Mouse (Mus musculus) hindbrain, embryonic 16.5 days (tissue): ENCODE measurements around the gene Olfr558. TPM values are rescaled to one million over a fixed set of nuclear protein-coding genes. Genes with fewer than 3 reads are reported as not detected.

Experiments used
- ATAC-seq: fragments of 200-750 bp; cut with Nextera tagmentation; 2 replicates; pipeline ENCODE4 v1.8.0; 2017; ENCODE audit warnings: moderate TSS enrichment, moderate library complexity
- H3K27ac ChIP-seq: fragments of 300-500 bp; sonication (generic); 2 replicates; pipeline ENCODE4 v1.5.1; 2014; ENCODE audit warnings: low read depth, mild to moderate bottlenecking, control low read depth, low read length, moderate library complexity
- H3K27me3 ChIP-seq: fragments of 300-500 bp; sonication (generic); replicated peaks from 2 replicates; pipeline ENCODE4 v1.6.1; 2014; ENCODE audit warnings: low read length; ENCODE audit not compliant: control insufficient read depth, insufficient read depth
- H3K36me3 ChIP-seq: fragments of 300-500 bp; sonication (generic); 2 replicates; pipeline ENCODE4 v1.6.1; 2014; ENCODE audit warnings: mild to moderate bottlenecking, low read length, moderate library complexity, mixed read lengths; ENCODE audit not compliant: control insufficient read depth, insufficient read depth
- H3K4me1 ChIP-seq: fragments of 300-500 bp; sonication (generic); 2 replicates; pipeline ENCODE4 v1.6.1; 2014; ENCODE audit warnings: low read depth, low read length; ENCODE audit not compliant: control insufficient read depth, insufficient read depth
- H3K4me2 ChIP-seq: fragments of 300-500 bp; sonication (generic); 2 replicates; pipeline ENCODE4 v1.6.1; 2014; ENCODE audit warnings: mild to moderate bottlenecking, low read length, control low read depth, moderate library complexity
- H3K4me3 ChIP-seq: fragments of 300-500 bp; sonication (generic); 2 replicates; pipeline ENCODE4 v1.5.1; 2014; ENCODE audit warnings: mild to moderate bottlenecking, low read length, control low read depth, moderate library complexity
- H3K9ac ChIP-seq: fragments of 300-500 bp; sonication (generic); 2 replicates; pipeline ENCODE4 v1.6.1; 2014; ENCODE audit warnings: low read depth, mild to moderate bottlenecking, control low read depth, low read length, moderate library complexity
- H3K9me3 ChIP-seq: fragments of 300-500 bp; sonication (generic); 2 replicates; pipeline ENCODE4 v1.6.1; 2014; ENCODE audit warnings: mild to moderate bottlenecking, low read length, moderate library complexity; ENCODE audit not compliant: control insufficient read depth
- WGBS: fragments of 180-500 bp; shearing (Covaris S2); extraction: QIAGEN DNeasy Blood & Tissue Kit; methylation state at CpG from one replicate; pipeline ENCODE4 v1.1.7; 2014; 5-methylcytosine and 5-hydroxymethylcytosine counted together
- polyA plus RNA-seq: library from polyadenylated mRNA; unstranded; fragments of >200 nt; fragmentation: Nextera tagmentation; extraction: Ambion mirVana; gene quantifications from 2 replicates; pipeline ENCODE4 v1.2.1, GENCODE M21; 2015

Gene Olfr558
- polyA plus RNA-seq, 1 experiment from 2014 or later: 0.16 TPM

DNA sequence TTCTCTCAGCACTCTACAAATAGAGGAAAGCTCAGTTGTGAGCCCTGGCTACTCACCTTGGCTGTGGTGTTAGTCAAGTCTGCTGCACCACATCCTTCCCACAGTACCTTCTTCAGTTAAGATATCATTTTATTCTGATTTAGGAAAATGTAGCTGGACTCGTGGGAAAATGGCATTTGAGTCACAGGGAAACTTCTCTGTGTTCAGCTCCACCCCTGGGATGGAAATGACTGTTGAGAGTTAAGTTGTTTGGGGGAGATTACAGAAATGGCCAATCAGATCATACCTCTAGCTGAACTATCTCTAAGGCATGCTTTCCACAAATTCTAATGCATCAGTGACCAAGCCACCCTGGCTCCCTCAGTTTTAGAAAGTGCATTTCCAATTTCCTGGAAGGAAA, 17.0 kb downstream of the Olfr558 start, which contains the start of gene Olfr33:
Gene Olfr33 (minus strand): TSS at position 101 of the 400 bp plus-strand sequence.
- Histone ChIP-seq H3K27ac (no peak within 1 kb of the TSS), H3K9ac (no peak within 1 kb of the TSS)
- WGBS: 44% methylated on average over 1 of the region's 1 CpGs

DNA sequence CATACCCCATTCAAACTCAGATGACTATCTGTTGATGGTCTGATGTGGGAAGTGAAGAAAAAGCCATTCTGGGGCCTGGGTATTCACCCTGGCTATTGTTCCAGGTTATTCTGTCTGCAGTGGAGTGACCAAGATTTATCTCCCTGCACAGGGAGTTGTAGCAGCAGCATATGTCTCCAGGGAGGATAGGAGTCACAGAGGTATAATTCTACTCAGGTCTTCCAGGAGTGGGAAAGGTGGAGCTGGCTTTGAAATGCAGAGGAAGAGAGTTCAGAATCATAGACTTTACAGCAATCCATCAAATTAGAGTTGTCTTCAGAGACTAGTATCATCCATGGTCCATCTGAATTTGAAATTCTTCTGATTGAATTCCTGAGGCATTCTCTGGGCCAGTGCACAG, 25.4 kb downstream of the Olfr558 start, which contains the start of gene Olfr559:
Gene Olfr559 (minus strand): TSS at position 101 of the 400 bp plus-strand sequence.
- no peaks in the 10 kb centered on the region for H3K36me3 ChIP-seq
- ATAC-seq: no peak
- no peaks in the 10 kb centered on the region for H3K27me3 ChIP-seq
- H3K4me3 ChIP-seq: no peak within 1 kb of the TSS
- no peak within 1 kb of the TSS for H3K4me2 ChIP-seq
- H3K9me3 ChIP-seq: no peaks in the 10 kb centered on the region
- H3K4me1 ChIP-seq: no peaks in the 10 kb centered on the region
- H3K9ac ChIP-seq: no peak within 1 kb of the TSS
- no peak within 1 kb of the TSS for H3K27ac ChIP-seq

More for the DNA sequence above, 17.0 kb downstream of the Olfr558 start, which contains the start of gene Olfr33:
- Histone ChIP-seq H3K27me3 (no peaks in the 10 kb centered on the region), H3K36me3 (no peaks in the 10 kb centered on the region), H3K4me2 (no peak within 1 kb of the TSS), H3K9me3 (no peaks in the 10 kb centered on the region), H3K4me3 (no peak within 1 kb of the TSS), H3K4me1 (no peaks in the 10 kb centered on the region)
- ATAC-seq: no peak

DNA sequence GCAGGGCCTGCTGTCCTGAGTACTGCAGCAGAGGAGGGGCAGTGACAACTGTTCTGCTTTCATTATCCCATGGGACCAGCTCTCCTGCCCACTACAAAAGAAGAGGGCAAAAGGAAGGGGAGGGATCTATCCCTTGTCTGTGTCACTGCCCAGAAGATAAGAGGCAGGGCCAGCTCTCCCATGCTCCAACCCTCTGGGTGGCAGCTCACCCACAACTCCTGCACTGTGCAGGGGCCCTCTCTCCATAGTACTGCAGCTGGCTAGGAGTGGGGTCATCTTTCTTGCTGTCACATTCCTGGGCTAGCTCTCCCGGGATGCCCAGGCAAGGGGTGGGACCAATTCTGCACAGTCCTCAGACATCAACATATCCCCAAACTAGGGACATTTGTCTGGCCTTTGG, 31.8 kb downstream of the Olfr558 start:
- H3K27me3 ChIP-seq: no peaks in the 10 kb centered on the region
- ATAC-seq: no peak
- H3K4me3 ChIP-seq: no peak overlapping the region
- no peak overlapping the region for H3K27ac ChIP-seq
- no peak overlapping the region for H3K9ac ChIP-seq
- no peaks in the 10 kb centered on the region for H3K36me3 ChIP-seq
- WGBS: 52% methylated on average over 1 of the region's 1 CpGs
- H3K9me3 ChIP-seq: no peaks in the 10 kb centered on the region
- H3K4me1 ChIP-seq: no peaks in the 10 kb centered on the region
- no peak overlapping the region for H3K4me2 ChIP-seq

- Histone ChIP-seq H3K36me3 (no peaks in the 10 kb centered on the region), H3K27me3 (no peaks in the 10 kb centered on the region), H3K9ac (no peak overlapping the region), H3K27ac (no peak overlapping the region), H3K4me2 (no peak overlapping the region), H3K4me1 (no peaks in the 10 kb centered on the region), H3K4me3 (no peak overlapping the region), H3K9me3 (no peaks in the 10 kb centered on the region)
- no peak for ATAC-seq
- WGBS: 60% methylated on average over 2 of the region's 2 CpGs
These were observed 35.7 kb downstream of the Olfr558 start for GRCm38 (mm10) chr7:102737705-102738104.

- Histone ChIP-seq H3K4me3 (no peak overlapping the region), H3K4me2 (no peak overlapping the region), H3K36me3 (no peaks in the 10 kb centered on the region), H3K27ac (no peak overlapping the region), H3K9ac (no peak overlapping the region), H3K9me3 (no peaks in the 10 kb centered on the region), H3K27me3 (no peaks in the 10 kb centered on the region), H3K4me1 (no peaks in the 10 kb centered on the region)
- no peak for ATAC-seq
- 42% methylated on average over 1 of the region's 1 CpGs for WGBS
These were observed 50.1 kb downstream of the Olfr558 start for GRCm38 (mm10) chr7:102752086-102752485.

GRCm38 (mm10) chr7:102759266-102759665, 57.3 kb downstream of the Olfr558 start, which contains the start of the genes Olfr560 and Olfr78:
Gene Olfr560, minus strand, starts transcription at chr7:102759366.
Gene Olfr78, minus strand, starts transcription at chr7:102759471.
- Histone ChIP-seq H3K4me3 (no peak within 1 kb of the TSS), H3K27me3 (no peaks in the 10 kb centered on the region), H3K9ac (no peak within 1 kb of the TSS), H3K4me1 (no peaks in the 10 kb centered on the region), H3K36me3 (no peaks in the 10 kb centered on the region), H3K27ac (no peak within 1 kb of the TSS), H3K9me3 (no peaks in the 10 kb centered on the region), H3K4me2 (no peak within 1 kb of the TSS)
- ATAC-seq: no peak
- 81% methylated on average over 4 of the region's 4 CpGs for WGBS

Other genes with a start within 250 kb of the Olfr558 start
- gene Olfr543, start 220.5 kb upstream of the Olfr558 start, polyA plus RNA-seq: 0.66 and 0.71 TPM in 2 replicates
- gene Olfr544, start 213.9 kb upstream of the Olfr558 start, polyA plus RNA-seq: 0.05 and 0.14 TPM in 2 replicates
- 0.24 and 0.45 TPM in 2 replicates for gene Olfr545, start 202.6 kb upstream of the Olfr558 start, polyA plus RNA-seq
- gene Olfr547, start 167.5 kb upstream of the Olfr558 start, polyA plus RNA-seq: not detected in 2 replicates
- not detected in 2 replicates for gene Olfr548-ps1, start 161.3 kb upstream of the Olfr558 start, polyA plus RNA-seq
- gene Olfr549, start 152.3 kb upstream of the Olfr558 start, polyA plus RNA-seq: not detected in 2 replicates
- 0.09 and 0.26 TPM in 2 replicates for gene Trim21, start 136.7 kb upstream of the Olfr558 start, polyA plus RNA-seq
- 0.04 TPM in 1 of 2 replicates, not detected in the other for gene Olfr550, start 130.8 kb upstream of the Olfr558 start, polyA plus RNA-seq
- not detected in 2 replicates for gene Olfr551, start 110.3 kb upstream of the Olfr558 start, polyA plus RNA-seq
- not detected in 2 replicates for gene Olfr552, start 104.4 kb upstream of the Olfr558 start, polyA plus RNA-seq
- not detected in 2 replicates for gene Olfr553, start 84.0 kb upstream of the Olfr558 start, polyA plus RNA-seq
- not detected in 2 replicates for gene Olfr554, start 63.8 kb upstream of the Olfr558 start, polyA plus RNA-seq
- not detected in 2 replicates for gene Olfr555, start 43.4 kb upstream of the Olfr558 start, polyA plus RNA-seq
- not detected in 2 replicates for gene Olfr556, start 37.3 kb upstream of the Olfr558 start, polyA plus RNA-seq
- gene Trim68, start 14.9 kb upstream of the Olfr558 start, polyA plus RNA-seq: 6.5 and 9.7 TPM in 2 replicates
- not detected in 2 replicates for gene Olfr557, start 6.3 kb upstream of the Olfr558 start, polyA plus RNA-seq
- not detected in 2 replicates for gene Olfr33, start 16.9 kb downstream of the Olfr558 start, polyA plus RNA-seq
- not detected in 2 replicates for gene Olfr559, start 25.3 kb downstream of the Olfr558 start, polyA plus RNA-seq
- gene Olfr560, start 57.2 kb downstream of the Olfr558 start, polyA plus RNA-seq: not detected in 2 replicates
- 0.10 and 0.11 TPM in 2 replicates for gene Olfr78, start 57.3 kb downstream of the Olfr558 start, polyA plus RNA-seq
- gene Olfr561, start 69.0 kb downstream of the Olfr558 start, polyA plus RNA-seq: not detected in 2 replicates
- gene Olfr564, start 101.3 kb downstream of the Olfr558 start, polyA plus RNA-seq: not detected in 2 replicates
- gene Olfr566, start 156.6 kb downstream of the Olfr558 start, polyA plus RNA-seq: not detected in 2 replicates
- gene Olfr568, start 174.9 kb downstream of the Olfr558 start, polyA plus RNA-seq: not detected in 2 replicates
- gene Olfr569, start 188.7 kb downstream of the Olfr558 start, polyA plus RNA-seq: not detected in 2 replicates
- 0.15 and 0.40 TPM in 2 replicates for gene Olfr570, start 192.4 kb downstream of the Olfr558 start, polyA plus RNA-seq
- not detected in 2 replicates for gene Olfr571, start 215.3 kb downstream of the Olfr558 start, polyA plus RNA-seq
- gene Olfr572, start 222.2 kb downstream of the Olfr558 start, polyA plus RNA-seq: not detected in 2 replicates
- not detected in 2 replicates for gene Olfr573-ps1, start 240.4 kb downstream of the Olfr558 start, polyA plus RNA-seq
- gene Olfr574, start 246.3 kb downstream of the Olfr558 start, polyA plus RNA-seq: 0.25 TPM in 1 of 2 replicates, not detected in the other